Mouse (Mus musculus): ENCODE measurements around the gene Car2. TPM values are rescaled to one million over a fixed set of nuclear protein-coding genes. Genes with fewer than 3 reads are reported as not detected.

The Car2 gene
- polyA plus RNA-seq, 1 experiment from 2014 or later: 39.5 TPM

DNA sequence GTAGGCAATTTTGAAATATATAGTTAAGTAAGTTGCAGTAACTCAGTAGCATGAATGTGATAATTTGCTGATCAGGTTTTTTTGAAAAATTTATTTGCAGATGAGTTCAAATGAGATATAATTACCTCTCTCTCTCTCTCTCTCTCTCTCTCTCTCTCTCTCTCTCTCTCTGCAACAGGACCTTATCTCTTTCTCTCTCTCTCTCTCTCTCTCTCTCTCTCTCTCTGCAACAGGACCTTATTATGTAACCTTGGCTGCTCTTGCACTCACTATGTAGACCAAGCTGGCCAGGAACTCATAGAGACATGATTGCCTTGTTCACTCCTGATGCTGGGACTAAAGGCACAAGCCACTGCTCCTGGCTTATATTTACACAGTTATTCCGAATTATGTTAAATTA is 24.9 kb upstream of the Car2 start:
- H3K27ac ChIP-seq (ENCODE audit: low read length): no peak overlapping the region
- no peak overlapping the region for H3K4me3 ChIP-seq (ENCODE audit: low read length)
- no peak overlapping the region for H3K4me2 ChIP-seq (ENCODE audit: low read depth, low read length)
- no peaks in the 10 kb centered on the region for H3K36me3 ChIP-seq (ENCODE audit: control insufficient read depth, insufficient read depth)
- no peaks in the 10 kb centered on the region for H3K9me3 ChIP-seq (replicated peaks; ENCODE audit: control insufficient read depth, low read length)
- no peak overlapping the region for H3K9ac ChIP-seq (ENCODE audit: low read length)
- H3K27me3 ChIP-seq (ENCODE audit: control insufficient read depth, insufficient read depth, low read length): no peaks in the 10 kb centered on the region
- WGBS: 68% methylated on average over 1 of the region's 1 CpGs
- ATAC-seq (replicated peaks; ENCODE audit: extremely low read depth, insufficient read depth, low FRiP score): no peak
- H3K4me1 ChIP-seq (ENCODE audit: control insufficient read depth, insufficient read depth, low read length): peaks cover 9% of the 10 kb centered on the region

DNA sequence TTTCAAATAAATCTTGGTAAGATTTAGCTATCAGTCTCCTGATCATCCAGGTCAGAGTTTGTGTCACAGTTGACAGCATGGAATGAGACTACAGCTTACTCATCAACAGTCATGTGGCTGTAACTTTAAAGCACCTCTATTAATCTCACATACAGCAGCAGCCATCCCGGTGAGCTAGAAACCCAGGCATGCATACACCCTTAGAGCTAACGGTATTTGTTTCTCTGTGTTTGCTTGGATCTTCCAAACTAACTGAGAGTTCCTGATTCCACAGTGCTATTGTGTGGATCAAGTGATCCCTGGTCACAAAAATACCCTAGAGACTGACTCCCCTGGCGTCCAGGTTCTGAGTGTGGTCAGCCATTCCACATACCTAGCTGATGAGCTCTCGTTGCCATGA is 24.3 kb upstream of the Car2 start:
- no peaks in the 10 kb centered on the region for H3K36me3 ChIP-seq (ENCODE audit: control insufficient read depth, insufficient read depth)
- H3K9ac ChIP-seq (ENCODE audit: low read length): no peak overlapping the region
- no peaks in the 10 kb centered on the region for H3K9me3 ChIP-seq (replicated peaks; ENCODE audit: control insufficient read depth, low read length)
- WGBS: 32% methylated on average over 4 of the region's 4 CpGs
- ATAC-seq (replicated peaks; ENCODE audit: extremely low read depth, insufficient read depth, low FRiP score): no peak
- no peaks in the 10 kb centered on the region for H3K27me3 ChIP-seq (ENCODE audit: control insufficient read depth, insufficient read depth, low read length)
- no peak overlapping the region for H3K4me3 ChIP-seq (ENCODE audit: low read length)
- H3K27ac ChIP-seq (ENCODE audit: low read length): no peak overlapping the region
- peaks cover 9% of the 10 kb centered on the region for H3K4me1 ChIP-seq (ENCODE audit: control insufficient read depth, insufficient read depth, low read length)
- H3K4me2 ChIP-seq (ENCODE audit: low read depth, low read length): no peak overlapping the region

DNA sequence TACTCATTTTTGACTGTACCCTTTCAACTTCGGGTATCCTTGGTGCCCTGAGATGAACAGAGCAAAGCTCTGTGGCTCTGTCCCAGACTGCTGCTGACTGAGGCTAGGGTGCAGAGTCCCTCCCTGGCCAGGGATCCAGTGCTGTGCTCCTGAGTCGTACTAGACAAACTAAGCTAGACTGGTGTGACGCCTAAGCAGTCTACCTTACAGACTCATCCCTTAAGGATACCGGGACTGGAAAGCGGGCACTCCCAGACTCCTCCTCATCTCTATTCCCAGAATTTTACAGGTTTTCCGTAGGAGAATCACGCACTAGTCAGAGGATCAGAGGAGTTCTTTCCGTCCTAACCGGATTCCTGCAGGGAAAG is 23.4 kb upstream of the Car2 start:
- Histone ChIP-seq H3K36me3 (ENCODE audit: control insufficient read depth, insufficient read depth) (no peaks in the 10 kb centered on the region), H3K4me2 (ENCODE audit: low read depth, low read length) (peak overlapping the region; percentile 73), H3K9me3 (replicated peaks; ENCODE audit: control insufficient read depth, low read length) (no peaks in the 10 kb centered on the region), H3K27ac (ENCODE audit: low read length) (no peak overlapping the region), H3K9ac (ENCODE audit: low read length) (peak overlapping the region; percentile 26; the same call in 1 of the 2 replicates), H3K4me3 (ENCODE audit: low read length) (peak overlapping the region; percentile 45), H3K4me1 (ENCODE audit: control insufficient read depth, insufficient read depth, low read length) (peaks cover 9% of the 10 kb centered on the region), H3K27me3 (ENCODE audit: control insufficient read depth, insufficient read depth, low read length) (no peaks in the 10 kb centered on the region)
- 2% methylated on average over 9 of the region's 9 CpGs for WGBS
- ATAC-seq (replicated peaks; ENCODE audit: extremely low read depth, insufficient read depth, low FRiP score): no peak

DNA sequence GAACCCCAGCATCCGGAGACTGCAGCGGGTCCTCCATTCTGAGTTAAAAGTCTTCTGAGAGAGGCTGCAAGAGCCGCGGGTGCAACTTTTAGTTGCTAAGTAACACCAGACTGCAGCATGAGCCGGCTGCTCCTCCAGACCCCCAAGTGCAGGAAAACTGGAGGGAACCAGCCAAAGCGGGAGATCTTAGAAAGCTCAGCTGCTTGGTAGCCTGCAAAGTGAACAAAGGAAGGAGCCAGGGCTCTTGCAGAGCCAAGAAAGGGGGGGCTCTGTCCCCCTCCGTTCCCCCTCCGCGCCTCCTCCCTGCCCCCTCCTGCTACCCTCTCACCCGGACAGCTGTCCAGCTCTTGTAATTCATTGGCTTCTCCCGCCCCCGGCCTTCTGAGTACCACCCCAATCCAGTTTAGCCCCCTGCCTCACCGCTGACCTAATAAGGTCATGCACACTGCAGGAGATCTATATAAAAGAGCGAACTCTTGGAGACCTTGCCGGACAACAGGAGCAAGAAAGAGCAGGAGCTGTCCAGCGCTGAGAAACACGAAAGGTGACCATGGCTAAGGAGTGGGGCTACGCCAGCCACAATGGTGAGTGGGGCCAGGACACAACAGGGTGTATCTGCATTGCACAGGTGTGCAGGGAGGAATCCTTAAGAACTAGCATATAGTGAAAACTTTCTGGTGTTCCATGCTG is 22.9 kb upstream of the Car2 start, which contains the start of gene Car3:
TSS of gene Car3 (plus strand) at position 491 of the 690 bp plus-strand sequence.
- Histone ChIP-seq H3K4me3 (ENCODE audit: low read length) (peak within 1 kb of the TSS; percentile 45), H3K9ac (ENCODE audit: low read length) (peak within 1 kb of the TSS; percentile 26; the same call in 1 of the 2 replicates), H3K4me2 (ENCODE audit: low read depth, low read length) (peak within 1 kb of the TSS; percentile 73), H3K36me3 (ENCODE audit: control insufficient read depth, insufficient read depth) (no peaks in the 10 kb centered on the region), H3K4me1 (ENCODE audit: control insufficient read depth, insufficient read depth, low read length) (peaks cover 9% of the 10 kb centered on the region), H3K27ac (ENCODE audit: low read length) (no peak within 1 kb of the TSS), H3K9me3 (replicated peaks; ENCODE audit: control insufficient read depth, low read length) (no peaks in the 10 kb centered on the region), H3K27me3 (ENCODE audit: control insufficient read depth, insufficient read depth, low read length) (no peaks in the 10 kb centered on the region)
- ATAC-seq (replicated peaks; ENCODE audit: extremely low read depth, insufficient read depth, low FRiP score): peak; percentile 14
- 4% methylated on average over 18 of the region's 18 CpGs for WGBS

DNA sequence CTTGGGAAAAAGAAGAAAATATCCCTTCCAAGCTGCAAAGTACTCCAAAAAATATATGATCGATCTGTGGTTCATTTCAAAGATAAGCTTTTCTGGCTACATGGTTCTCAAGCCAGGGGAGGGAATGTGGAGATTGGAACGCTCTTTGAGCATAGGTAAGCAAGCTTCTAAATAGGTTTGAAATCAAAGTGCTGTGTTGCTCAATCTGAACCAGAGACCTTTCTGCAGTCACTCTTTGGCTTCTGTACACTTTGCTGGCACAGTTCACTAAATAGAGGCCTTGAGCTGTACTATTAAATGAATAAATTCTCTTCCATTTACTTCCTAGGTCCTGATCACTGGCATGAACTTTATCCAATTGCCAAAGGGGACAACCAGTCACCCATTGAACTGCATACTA is 22.2 kb upstream of the Car2 start:
- Histone ChIP-seq H3K4me1 (ENCODE audit: control insufficient read depth, insufficient read depth, low read length) (peaks cover 9% of the 10 kb centered on the region), H3K4me2 (ENCODE audit: low read depth, low read length) (no peak overlapping the region), H3K36me3 (ENCODE audit: control insufficient read depth, insufficient read depth) (no peaks in the 10 kb centered on the region), H3K27ac (ENCODE audit: low read length) (no peak overlapping the region), H3K27me3 (ENCODE audit: control insufficient read depth, insufficient read depth, low read length) (no peaks in the 10 kb centered on the region), H3K9ac (ENCODE audit: low read length) (no peak overlapping the region), H3K9me3 (replicated peaks; ENCODE audit: control insufficient read depth, low read length) (no peaks in the 10 kb centered on the region), H3K4me3 (ENCODE audit: low read length) (no peak overlapping the region)
- 76% methylated on average over 2 of the region's 2 CpGs for WGBS
- ATAC-seq (replicated peaks; ENCODE audit: extremely low read depth, insufficient read depth, low FRiP score): no peak

DNA sequence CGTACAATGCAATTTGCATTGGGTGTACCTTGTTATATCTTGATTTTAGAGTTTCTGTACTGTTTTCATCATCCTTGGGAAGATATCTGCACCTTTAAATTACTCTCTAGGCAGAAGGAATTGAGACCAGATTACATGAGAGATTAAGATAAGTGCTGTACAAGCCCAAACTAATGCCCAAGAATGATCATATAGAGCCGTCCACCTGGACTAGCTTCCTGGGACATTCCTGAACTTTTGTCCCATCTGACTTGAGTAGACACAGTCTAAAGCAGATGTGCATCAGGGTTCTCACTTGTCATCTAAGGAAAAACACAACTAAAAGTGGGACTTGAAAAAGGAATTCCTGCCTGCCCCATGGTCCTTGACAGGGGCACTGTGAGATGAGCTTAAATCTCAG is 20.1 kb upstream of the Car2 start:
- ATAC-seq (replicated peaks; ENCODE audit: extremely low read depth, insufficient read depth, low FRiP score): no peak
- Histone ChIP-seq H3K27ac (ENCODE audit: low read length) (no peak overlapping the region), H3K4me3 (ENCODE audit: low read length) (no peak overlapping the region), H3K9ac (ENCODE audit: low read length) (no peak overlapping the region), H3K9me3 (replicated peaks; ENCODE audit: control insufficient read depth, low read length) (no peaks in the 10 kb centered on the region), H3K4me1 (ENCODE audit: control insufficient read depth, insufficient read depth, low read length) (peaks cover 9% of the 10 kb centered on the region), H3K27me3 (ENCODE audit: control insufficient read depth, insufficient read depth, low read length) (no peaks in the 10 kb centered on the region), H3K36me3 (ENCODE audit: control insufficient read depth, insufficient read depth) (no peaks in the 10 kb centered on the region), H3K4me2 (ENCODE audit: low read depth, low read length) (no peak overlapping the region)
- 73% methylated on average over 2 of the region's 2 CpGs for WGBS

DNA sequence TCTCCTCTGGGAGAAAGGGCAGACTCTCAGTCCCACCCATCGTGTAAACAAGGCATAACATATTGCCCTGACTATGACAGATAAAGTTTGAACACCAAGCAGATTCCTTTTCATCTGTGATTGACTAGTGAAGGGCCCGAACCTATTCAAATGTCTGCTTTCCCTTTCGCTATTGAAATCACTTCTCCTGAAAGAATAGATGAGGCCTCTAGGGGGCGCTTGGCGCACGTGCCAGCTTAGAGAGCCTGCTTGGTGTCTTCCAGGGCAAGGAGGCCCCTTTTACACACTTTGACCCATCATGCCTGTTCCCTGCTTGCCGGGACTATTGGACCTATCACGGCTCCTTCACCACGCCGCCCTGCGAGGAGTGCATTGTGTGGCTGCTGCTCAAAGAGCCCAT is 16.3 kb upstream of the Car2 start:
- Histone ChIP-seq H3K4me2 (ENCODE audit: low read depth, low read length) (peak overlapping the region; percentile 59), H3K9me3 (replicated peaks; ENCODE audit: control insufficient read depth, low read length) (no peaks in the 10 kb centered on the region), H3K9ac (ENCODE audit: low read length) (peak overlapping the region; percentile 55; the same call in 1 of the 2 replicates), H3K36me3 (ENCODE audit: control insufficient read depth, insufficient read depth) (no peaks in the 10 kb centered on the region), H3K4me1 (ENCODE audit: control insufficient read depth, insufficient read depth, low read length) (no peaks in the 10 kb centered on the region), H3K27ac (ENCODE audit: low read length) (no peak overlapping the region), H3K4me3 (ENCODE audit: low read length) (peak overlapping the region; percentile 40), H3K27me3 (ENCODE audit: control insufficient read depth, insufficient read depth, low read length) (no peaks in the 10 kb centered on the region)
- ATAC-seq (replicated peaks; ENCODE audit: extremely low read depth, insufficient read depth, low FRiP score): no peak
- WGBS: 20% methylated on average over 11 of the region's 11 CpGs

DNA sequence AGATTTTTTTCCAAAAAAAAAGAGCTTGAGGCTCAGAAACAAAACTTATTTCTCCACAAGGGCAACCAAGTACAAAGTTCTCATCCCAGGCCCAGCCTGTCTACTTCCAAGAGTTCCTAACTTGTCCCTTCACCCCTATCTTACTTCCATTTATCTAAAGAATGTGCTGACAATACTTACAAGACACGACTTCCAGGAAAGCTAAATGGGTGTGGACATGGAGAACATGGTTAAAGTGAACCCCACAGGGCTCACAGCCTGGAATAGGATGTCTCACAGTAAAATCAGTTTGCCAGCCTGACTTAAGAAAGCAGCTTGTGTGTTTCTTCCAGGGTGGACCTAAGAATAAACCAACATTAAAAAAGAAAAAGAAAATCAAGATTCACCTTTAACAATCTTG is 15.5 kb upstream of the Car2 start:
- Histone ChIP-seq H3K27ac (ENCODE audit: low read length) (no peak overlapping the region), H3K4me1 (ENCODE audit: control insufficient read depth, insufficient read depth, low read length) (no peaks in the 10 kb centered on the region), H3K4me3 (ENCODE audit: low read length) (no peak overlapping the region), H3K9me3 (replicated peaks; ENCODE audit: control insufficient read depth, low read length) (no peaks in the 10 kb centered on the region), H3K9ac (ENCODE audit: low read length) (no peak overlapping the region), H3K36me3 (ENCODE audit: control insufficient read depth, insufficient read depth) (no peaks in the 10 kb centered on the region), H3K27me3 (ENCODE audit: control insufficient read depth, insufficient read depth, low read length) (no peaks in the 10 kb centered on the region), H3K4me2 (ENCODE audit: low read depth, low read length) (no peak overlapping the region)
- ATAC-seq (replicated peaks; ENCODE audit: extremely low read depth, insufficient read depth, low FRiP score): no peak
- 14% methylated on average over 1 of the region's 1 CpGs for WGBS

DNA sequence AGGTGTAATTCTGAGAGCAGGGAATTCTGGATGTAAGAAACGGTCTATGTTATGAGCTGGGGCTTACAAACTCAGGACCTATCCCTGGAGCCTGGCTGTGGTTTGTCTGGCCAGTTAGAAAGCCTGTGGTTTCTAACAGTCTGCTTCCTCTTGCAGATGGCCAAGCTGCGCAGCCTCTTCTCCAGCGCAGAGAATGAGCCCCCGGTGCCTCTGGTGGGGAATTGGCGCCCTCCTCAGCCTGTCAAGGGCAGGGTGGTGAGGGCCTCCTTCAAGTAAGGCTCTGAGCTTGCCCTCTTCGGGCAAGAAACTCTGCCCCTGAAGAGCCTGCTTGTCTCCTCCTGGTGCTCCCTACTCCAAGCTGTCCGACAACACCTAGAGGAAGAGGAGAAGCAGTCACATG is 14.7 kb upstream of the Car2 start:
- no peaks in the 10 kb centered on the region for H3K27me3 ChIP-seq (ENCODE audit: control insufficient read depth, insufficient read depth, low read length)
- no peak for ATAC-seq (replicated peaks; ENCODE audit: extremely low read depth, insufficient read depth, low FRiP score)
- 45% methylated on average over 7 of the region's 7 CpGs for WGBS

More for the DNA sequence above, 14.7 kb upstream of the Car2 start:
- no peak overlapping the region for H3K4me3 ChIP-seq (ENCODE audit: low read length)
- H3K27ac ChIP-seq (ENCODE audit: low read length): no peak overlapping the region
- H3K4me1 ChIP-seq (ENCODE audit: control insufficient read depth, insufficient read depth, low read length): no peaks in the 10 kb centered on the region
- H3K9ac ChIP-seq (ENCODE audit: low read length): no peak overlapping the region
- H3K36me3 ChIP-seq (ENCODE audit: control insufficient read depth, insufficient read depth): no peaks in the 10 kb centered on the region
- H3K9me3 ChIP-seq (replicated peaks; ENCODE audit: control insufficient read depth, low read length): no peaks in the 10 kb centered on the region
- no peak overlapping the region for H3K4me2 ChIP-seq (ENCODE audit: low read depth, low read length)
